Mouse (Mus musculus): ENCODE measurements around the gene Olfr315.
"Not testable (repeated sequence)": the region's sequence is repeated elsewhere in the genome, so short reads cannot be mapped to it uniquely, and the experiment has no call there.

Olfr315 gene

DNA sequence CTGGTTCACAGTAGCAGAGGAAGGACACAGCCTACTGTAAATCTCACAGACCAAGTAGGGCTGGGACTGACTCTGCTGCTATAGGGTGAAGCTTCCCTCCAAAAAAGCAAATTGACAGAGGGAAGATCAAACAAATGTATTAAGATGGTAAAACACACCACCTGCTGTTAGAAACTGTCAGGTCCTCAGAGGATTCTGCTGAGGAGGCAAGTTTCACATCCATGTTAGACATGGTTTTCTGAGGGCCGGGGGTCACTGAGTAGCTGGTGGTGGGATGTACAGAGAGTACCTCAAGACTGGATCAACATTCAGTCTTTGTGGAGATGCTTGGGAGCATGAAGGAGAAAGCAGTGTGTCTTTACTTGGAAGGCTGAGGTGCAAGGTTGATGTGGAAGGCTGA, 42.7 kb downstream of the Olfr315 start:
- no peak for DNase-seq (ENCODE audit: low read depth, low spot score)

DNA sequence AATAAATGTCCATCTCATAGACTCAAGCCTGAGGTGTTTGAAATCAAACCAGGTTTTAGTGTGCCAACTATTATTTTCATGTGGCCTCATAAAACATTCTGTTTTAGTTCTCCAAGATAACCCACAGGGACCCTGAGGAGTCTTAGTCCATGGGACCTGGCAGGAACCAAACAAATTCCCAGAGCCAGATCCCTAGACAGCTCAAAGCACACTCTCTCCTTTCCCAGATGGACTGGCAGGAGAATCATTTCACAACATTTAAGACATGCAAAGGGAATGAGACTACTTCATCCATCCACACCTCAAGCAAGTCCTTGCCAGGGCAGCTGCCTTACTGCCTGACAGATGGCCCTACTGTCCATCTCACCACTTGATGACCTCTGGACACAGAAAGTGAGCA, 55.9 kb downstream of the Olfr315 start, which contains the start of gene Olfr312:
Gene Olfr312 (plus strand): TSS at position 301 of the 400 bp plus-strand sequence.
- not testable (repeated sequence) for DNase-seq (ENCODE audit: low read depth, low spot score)

DNA sequence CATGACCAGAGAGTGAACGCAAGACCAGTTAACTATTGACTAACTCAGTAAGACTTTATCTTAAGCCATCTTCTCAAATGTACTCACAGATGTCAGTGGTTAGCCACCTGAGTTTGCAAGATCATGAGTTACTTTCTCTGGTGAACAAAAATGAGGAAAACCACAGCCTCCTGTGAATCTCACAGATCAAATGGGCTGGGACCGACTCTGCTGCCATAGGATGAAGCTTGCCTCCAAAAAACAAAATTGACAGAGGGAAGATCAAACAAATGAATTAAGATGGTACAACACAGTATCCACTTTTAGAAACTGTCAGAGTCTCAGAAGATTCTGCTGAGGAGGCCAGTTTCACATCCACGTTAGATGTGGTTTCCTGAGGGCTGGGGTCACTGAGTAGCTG, 56.8 kb downstream of the Olfr315 start:
- no peak for DNase-seq (ENCODE audit: low read depth, low spot score)
